Mouse (Mus musculus): ENCODE measurements around the gene Lbx1. TPM values are rescaled to one million over a fixed set of nuclear protein-coding genes. Genes with fewer than 3 reads are reported as not detected.

Gene Lbx1
- polyA plus RNA-seq, 1 experiment from 2014 or later: 16.9 TPM

DNA sequence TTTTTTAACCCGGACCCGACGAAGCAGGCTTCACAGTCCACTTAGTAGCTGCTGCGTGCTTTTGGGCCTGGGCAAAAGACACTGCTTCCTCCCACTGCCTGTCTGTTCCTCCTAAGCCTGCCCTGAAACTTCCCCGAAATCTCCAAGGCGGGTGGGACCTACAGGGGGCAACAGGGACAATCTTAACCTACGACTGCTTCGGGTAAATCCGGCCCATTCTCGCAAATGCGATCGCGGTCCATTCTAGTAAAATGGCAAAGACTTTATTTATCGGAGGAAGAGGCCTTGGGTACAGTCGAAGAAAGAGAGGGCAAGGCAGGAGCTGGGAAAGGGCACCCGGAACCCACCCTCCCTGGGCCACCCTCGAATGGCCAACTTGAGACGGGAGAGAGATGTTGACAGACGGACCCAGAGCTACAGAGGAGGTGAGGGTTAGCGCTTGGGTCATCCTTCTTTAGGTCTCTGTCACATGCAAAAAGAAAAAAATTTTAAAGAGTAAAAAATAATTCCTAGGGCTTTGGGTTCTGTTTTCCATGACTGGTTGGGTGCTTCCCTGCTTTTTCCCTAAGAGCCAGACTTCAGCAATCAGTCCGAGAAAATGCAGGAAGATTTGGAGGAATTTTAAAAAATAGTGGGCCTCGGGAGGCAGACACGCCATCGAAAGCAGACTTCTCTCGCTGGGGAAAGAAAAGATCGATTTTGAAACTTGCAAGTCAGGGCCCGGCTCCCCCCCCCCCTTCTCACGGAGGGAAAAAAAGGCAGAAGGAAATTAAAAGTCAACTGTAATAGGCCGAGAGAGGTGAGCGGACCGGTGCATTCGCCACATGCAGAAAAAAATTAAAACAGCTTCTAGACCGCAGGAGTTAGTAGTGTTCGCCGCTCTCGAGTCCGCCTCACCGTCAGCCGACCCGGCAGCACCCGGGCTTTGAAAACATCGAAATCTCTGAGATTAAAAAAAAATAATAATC lies 2.9 kb downstream of the Lbx1 start:
- Histone ChIP-seq H3K27me3 (replicated peaks) (peaks cover 33% of the 10 kb centered on the region), H3K9ac (replicated peaks) (peak overlapping the region; percentile 72), H3K36me3 (no peaks in the 10 kb centered on the region), H3K4me1 (peaks cover 68% of the 10 kb centered on the region), H3K9me3 (replicated peaks) (no peaks in the 10 kb centered on the region), H3K4me2 (peak overlapping the region; percentile 66), H3K27ac (replicated peaks) (peak overlapping the region; percentile 96), H3K4me3 (replicated peaks) (peak overlapping the region; percentile 57)
- under 1% methylated on average over 42 of the region's 42 CpGs for WGBS
- ATAC-seq (ENCODE audit: low FRiP score): no peak

DNA sequence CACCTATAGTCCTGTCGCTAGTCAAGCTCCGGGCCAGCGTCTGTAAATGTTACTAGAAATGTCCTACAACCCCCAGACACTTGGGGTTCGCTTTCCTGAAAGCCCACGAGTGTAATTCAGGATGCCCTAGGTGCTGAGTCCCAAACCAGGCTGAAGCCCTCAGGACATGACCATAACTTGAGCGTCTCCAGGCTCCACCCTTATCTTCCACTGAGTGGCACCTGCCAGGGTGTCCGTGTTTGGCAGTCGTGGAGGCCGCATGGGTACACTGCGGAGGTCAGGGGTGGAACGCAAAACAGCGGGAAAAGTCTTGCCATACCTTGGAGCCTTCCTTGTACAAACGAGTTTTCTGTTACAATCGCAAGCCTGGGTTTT lies 3.6 kb downstream of the Lbx1 start:
- no peaks in the 10 kb centered on the region for H3K36me3 ChIP-seq
- no peaks in the 10 kb centered on the region for H3K9me3 ChIP-seq (replicated peaks)
- ATAC-seq (ENCODE audit: low FRiP score): no peak
- peak overlapping the region; percentile 96 for H3K27ac ChIP-seq (replicated peaks)
- 0% methylated on average over 14 of the region's 14 CpGs for WGBS
- peak overlapping the region; percentile 66 for H3K4me2 ChIP-seq
- H3K27me3 ChIP-seq (replicated peaks): peaks cover 37% of the 10 kb centered on the region
- H3K9ac ChIP-seq (replicated peaks): peak overlapping the region; percentile 72
- peak overlapping the region; percentile 57 for H3K4me3 ChIP-seq (replicated peaks)
- H3K4me1 ChIP-seq: peaks cover 73% of the 10 kb centered on the region

- Histone ChIP-seq H3K36me3 (no peaks in the 10 kb centered on the region), H3K9me3 (replicated peaks) (no peaks in the 10 kb centered on the region), H3K4me1 (peaks cover 75% of the 10 kb centered on the region), H3K27ac (replicated peaks) (peak overlapping the region; percentile 96), H3K4me2 (peak overlapping the region; percentile 66), H3K27me3 (replicated peaks) (peaks cover 40% of the 10 kb centered on the region), H3K9ac (replicated peaks) (peak overlapping the region; percentile 72), H3K4me3 (replicated peaks) (peak overlapping the region; percentile 57)
- no peak for ATAC-seq (ENCODE audit: low FRiP score)
- under 1% methylated on average over 44 of the region's 44 CpGs for WGBS
These were observed 4.1 kb downstream of the Lbx1 start for GRCm38 (mm10) chr19:45231383-45232035.

- Histone ChIP-seq H3K27me3 (replicated peaks) (peaks cover 42% of the 10 kb centered on the region), H3K27ac (replicated peaks) (peak overlapping the region; percentile 96), H3K9ac (replicated peaks) (peak overlapping the region; percentile 72), H3K4me3 (replicated peaks) (peak overlapping the region; percentile 57), H3K36me3 (no peaks in the 10 kb centered on the region), H3K4me2 (peak overlapping the region; percentile 66), H3K4me1 (peaks cover 75% of the 10 kb centered on the region), H3K9me3 (replicated peaks) (no peaks in the 10 kb centered on the region)
- ATAC-seq (ENCODE audit: low FRiP score): no peak
- WGBS: under 1% methylated on average over 43 of the region's 51 CpGs
These were observed 4.7 kb downstream of the Lbx1 start for GRCm38 (mm10) chr19:45230848-45231382.

DNA sequence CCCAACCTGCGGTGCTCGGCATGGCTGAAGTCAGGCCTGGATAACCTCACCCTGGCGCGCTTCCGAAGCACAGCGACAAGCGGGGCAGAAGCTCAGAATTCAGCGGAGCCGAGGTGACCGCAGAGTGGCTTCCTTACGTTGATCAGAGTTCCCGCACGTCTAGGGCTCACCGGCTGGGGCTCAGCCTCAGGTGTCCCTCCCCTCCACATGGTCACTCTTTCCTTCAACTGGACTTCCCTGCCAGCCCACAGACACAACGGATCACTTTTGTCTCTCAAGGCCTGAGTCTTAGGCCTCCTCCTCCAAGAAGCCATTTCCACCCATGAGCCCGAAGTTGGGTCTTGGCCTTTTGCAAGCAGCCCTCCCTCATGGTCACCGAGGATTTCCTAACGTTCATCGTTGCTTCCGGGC lies 5.4 kb downstream of the Lbx1 start:
- Histone ChIP-seq H3K4me3 (replicated peaks) (peak overlapping the region; percentile 57), H3K36me3 (no peaks in the 10 kb centered on the region), H3K9ac (replicated peaks) (peak overlapping the region; percentile 35; the same call in 1 of the 2 replicates), H3K4me2 (peak overlapping the region; percentile 66), H3K27me3 (replicated peaks) (peaks cover 47% of the 10 kb centered on the region), H3K4me1 (peaks cover 76% of the 10 kb centered on the region), H3K9me3 (replicated peaks) (no peaks in the 10 kb centered on the region), H3K27ac (replicated peaks) (peak overlapping the region; percentile 96)
- WGBS: 2% methylated on average over 20 of the region's 20 CpGs
- ATAC-seq (ENCODE audit: low FRiP score): no peak

DNA sequence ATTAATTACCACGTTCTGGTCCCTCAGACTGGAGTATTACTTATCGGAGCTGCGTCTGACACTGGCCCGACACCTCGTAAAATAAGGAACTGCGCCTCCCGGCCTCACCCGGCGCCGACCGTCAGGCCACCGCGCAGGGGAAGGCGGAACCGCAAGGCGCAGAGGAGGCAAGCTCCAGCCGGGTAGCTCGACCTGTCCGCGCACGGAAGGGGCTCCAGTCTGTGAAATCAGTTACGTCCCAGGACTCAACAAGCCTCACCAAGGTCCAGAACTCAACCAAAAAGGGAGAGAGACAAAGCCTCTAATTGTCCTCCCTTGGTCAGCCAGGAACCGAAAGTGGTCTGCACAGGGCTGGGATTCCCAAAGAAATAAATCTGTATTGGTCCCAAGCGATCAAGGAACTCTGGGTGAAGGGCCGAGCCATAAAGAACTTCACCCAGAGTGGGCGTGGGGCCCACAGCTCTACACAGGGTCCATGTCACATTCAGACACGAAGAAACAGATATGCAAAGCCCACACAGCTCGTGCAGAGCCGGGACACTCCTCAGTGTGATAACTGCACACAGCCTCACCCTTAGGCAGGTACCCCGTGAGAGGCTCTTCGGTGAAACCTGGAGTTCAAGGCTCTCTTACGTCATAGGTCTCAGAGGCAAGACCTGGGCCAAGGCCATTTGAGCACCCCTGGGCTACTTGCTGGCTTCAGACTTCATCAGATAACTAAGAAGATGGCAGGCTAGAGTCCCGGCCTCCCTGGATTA lies 6.1 kb downstream of the Lbx1 start:
- Histone ChIP-seq H3K36me3 (no peaks in the 10 kb centered on the region), H3K4me3 (replicated peaks) (peak overlapping the region; percentile 57), H3K9ac (replicated peaks) (peak overlapping the region; percentile 35; the same call in 1 of the 2 replicates), H3K4me2 (peak overlapping the region; percentile 66), H3K27ac (replicated peaks) (peak overlapping the region; percentile 96), H3K27me3 (replicated peaks) (peaks cover 46% of the 10 kb centered on the region), H3K9me3 (replicated peaks) (no peaks in the 10 kb centered on the region), H3K4me1 (peaks cover 76% of the 10 kb centered on the region)
- no peak for ATAC-seq (ENCODE audit: low FRiP score)
- WGBS: under 1% methylated on average over 33 of the region's 33 CpGs

DNA sequence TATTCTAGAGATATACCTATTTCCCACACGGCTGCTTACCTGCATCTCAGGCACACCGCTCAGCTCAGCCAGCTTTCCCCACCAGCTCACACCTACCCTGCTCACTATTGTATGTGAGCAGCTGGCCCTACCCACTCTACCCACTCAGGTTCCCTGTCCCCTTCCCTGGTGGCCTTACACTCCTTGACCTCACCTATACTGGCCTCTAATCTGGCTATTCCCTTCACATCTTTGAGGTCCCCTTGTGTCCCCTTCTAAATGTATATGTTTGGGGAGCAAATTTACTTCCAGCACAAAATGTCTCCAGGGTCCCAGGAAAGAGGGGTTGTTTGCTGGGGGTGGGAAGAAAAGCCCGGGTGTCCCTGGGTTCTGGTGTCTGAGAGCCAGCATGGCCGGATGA lies 6.8 kb downstream of the Lbx1 start:
- Histone ChIP-seq H3K9ac (replicated peaks) (0 out of 2 replicates have a peak overlapping the region, but pooled peaks have one; percentile 0), H3K4me3 (replicated peaks) (peak overlapping the region; percentile 57; the same call in 1 of the 2 replicates), H3K27me3 (replicated peaks) (peaks cover 48% of the 10 kb centered on the region), H3K4me1 (peaks cover 83% of the 10 kb centered on the region), H3K9me3 (replicated peaks) (no peaks in the 10 kb centered on the region), H3K36me3 (no peaks in the 10 kb centered on the region), H3K4me2 (peak overlapping the region; percentile 66), H3K27ac (replicated peaks) (peak overlapping the region; percentile 48; the same call in 1 of the 2 replicates)
- 16% methylated on average over 4 of the region's 4 CpGs for whole genome bisulfite sequencing
- no peak for ATAC-seq (ENCODE audit: low FRiP score)

- Histone ChIP-seq H3K27me3 (replicated peaks) (peaks cover 48% of the 10 kb centered on the region), H3K36me3 (no peaks in the 10 kb centered on the region), H3K4me2 (peak overlapping the region; percentile 66), H3K9ac (replicated peaks) (no peak overlapping the region), H3K27ac (replicated peaks) (no peak overlapping the region), H3K9me3 (replicated peaks) (no peaks in the 10 kb centered on the region), H3K4me3 (replicated peaks) (no peak overlapping the region), H3K4me1 (peaks cover 84% of the 10 kb centered on the region)
- WGBS: 3% methylated on average over 12 of the region's 12 CpGs
- ATAC-seq (ENCODE audit: low FRiP score): no peak
These were observed 7.5 kb downstream of the Lbx1 start for GRCm38 (mm10) chr19:45228097-45228496.

DNA sequence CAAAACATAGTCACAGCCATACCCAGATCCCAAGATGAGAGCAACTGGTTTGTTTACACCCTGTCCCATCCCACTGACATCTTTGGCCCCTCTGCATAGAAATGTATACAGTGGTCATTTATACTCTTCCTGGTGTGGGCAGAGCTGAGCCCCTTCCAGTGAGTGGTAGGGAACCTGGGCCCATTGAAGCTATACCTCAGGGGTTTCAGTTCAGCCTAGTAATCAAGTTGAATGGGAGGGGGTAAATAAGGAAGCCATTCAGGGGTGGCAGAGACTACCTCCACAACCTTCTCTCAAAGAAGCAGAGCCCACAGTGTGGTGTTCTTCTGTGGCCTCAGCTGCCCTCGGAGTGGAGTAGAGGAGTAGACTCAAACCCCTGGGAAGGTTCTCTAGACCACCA lies 7.9 kb downstream of the Lbx1 start:
- H3K27me3 ChIP-seq (replicated peaks): peaks cover 51% of the 10 kb centered on the region
- ATAC-seq (ENCODE audit: low FRiP score): no peak
- no peak overlapping the region for H3K27ac ChIP-seq (replicated peaks)
- WGBS: 7% methylated on average over 1 of the region's 1 CpGs
- no peaks in the 10 kb centered on the region for H3K36me3 ChIP-seq
- peaks cover 89% of the 10 kb centered on the region for H3K4me1 ChIP-seq
- peak overlapping the region; percentile 66; the same call in 1 of the 2 replicates for H3K4me2 ChIP-seq
- no peak overlapping the region for H3K9ac ChIP-seq (replicated peaks)
- H3K4me3 ChIP-seq (replicated peaks): no peak overlapping the region
- H3K9me3 ChIP-seq (replicated peaks): no peaks in the 10 kb centered on the region

DNA sequence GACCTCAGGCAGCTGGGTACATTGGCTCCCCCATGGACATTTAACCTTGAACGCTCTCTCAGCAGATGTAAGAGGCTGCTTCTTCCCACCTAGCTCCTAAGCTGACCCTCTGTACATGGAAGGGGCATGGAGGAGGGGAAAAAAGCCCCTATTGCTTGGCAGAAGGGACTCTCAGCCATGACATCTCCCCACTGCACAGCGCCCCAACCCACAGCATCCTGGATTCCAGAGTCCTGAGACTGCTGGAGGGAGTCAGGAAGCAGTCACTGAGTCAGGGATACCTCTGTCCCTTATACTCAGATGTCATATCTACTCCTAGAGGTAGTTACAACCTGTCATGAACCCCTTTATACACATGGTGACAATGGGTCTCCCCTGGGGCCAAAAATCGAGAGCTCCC lies 8.6 kb downstream of the Lbx1 start:
- no peak overlapping the region for H3K4me3 ChIP-seq (replicated peaks)
- no peaks in the 10 kb centered on the region for H3K36me3 ChIP-seq
- H3K9ac ChIP-seq (replicated peaks): no peak overlapping the region
- peak overlapping the region; percentile 66; the same call in 1 of the 2 replicates for H3K4me2 ChIP-seq
- no peaks in the 10 kb centered on the region for H3K9me3 ChIP-seq (replicated peaks)
- peaks cover 57% of the 10 kb centered on the region for H3K27me3 ChIP-seq (replicated peaks)
- H3K27ac ChIP-seq (replicated peaks): no peak overlapping the region
- WGBS: 5% methylated on average over 3 of the region's 3 CpGs
- no peak for ATAC-seq (ENCODE audit: low FRiP score)
- H3K4me1 ChIP-seq: peaks cover 94% of the 10 kb centered on the region

DNA sequence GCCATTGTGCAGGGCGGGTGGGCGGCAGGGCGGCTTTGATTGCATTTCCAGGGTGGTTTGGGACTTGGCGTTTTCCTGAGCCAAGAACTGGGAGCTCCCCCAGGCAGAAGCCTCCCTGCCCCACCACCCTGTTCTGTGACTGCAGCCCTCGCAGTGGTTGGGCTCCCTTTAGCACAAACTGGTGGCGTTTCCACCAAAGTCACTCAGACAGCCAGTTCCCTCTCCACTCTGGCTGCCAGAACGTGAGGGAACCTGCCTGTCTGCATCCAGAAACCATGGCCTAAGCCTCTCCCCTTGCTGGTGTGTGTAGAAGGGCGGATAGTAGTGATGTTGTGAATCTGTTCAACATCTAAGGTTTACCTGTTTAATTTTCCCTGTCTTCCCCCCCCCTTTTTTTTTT lies 9.4 kb downstream of the Lbx1 start:
- Histone ChIP-seq H3K9me3 (replicated peaks) (no peaks in the 10 kb centered on the region), H3K4me1 (peaks cover 90% of the 10 kb centered on the region), H3K9ac (replicated peaks) (0 out of 2 replicates have a peak overlapping the region, but pooled peaks have one; percentile 10), H3K27ac (replicated peaks) (peak overlapping the region; percentile 24; the same call in 1 of the 2 replicates), H3K27me3 (replicated peaks) (peaks cover 59% of the 10 kb centered on the region), H3K4me2 (0 out of 2 replicates have a peak overlapping the region, but pooled peaks have one; percentile 9), H3K36me3 (no peaks in the 10 kb centered on the region), H3K4me3 (replicated peaks) (no peak overlapping the region)
- WGBS: 3% methylated on average over 8 of the region's 8 CpGs
- no peak for ATAC-seq (ENCODE audit: low FRiP score)
